Mouse (Mus musculus) testis, adult 2 months (tissue): ENCODE data around the gene Spata25.

Experiments used
- CTCF ChIP-seq: fragments of 200-500 bp; IDR thresholded peaks from 2 replicates; pipeline ENCODE4 v1.5.1; 2012; ENCODE audit warnings: low read depth, mild to moderate bottlenecking, inconsistent platforms, low read length, moderate library complexity; ENCODE audit not compliant: control insufficient read depth, insufficient read depth, insufficient replicate concordance
- POLR2A ChIP-seq: fragments of 200-500 bp; IDR thresholded peaks from 2 replicates; pipeline ENCODE4 v1.6.1; 2012; ENCODE audit warnings: low read depth, mild to moderate bottlenecking, inconsistent platforms, low read length, moderate library complexity; ENCODE audit not compliant: control insufficient read depth

- TF ChIP-seq CTCF (no peak), POLR2A (no peak)
Observed at GRCm38 (mm10) chr2:164859640-164860432, 31.5 kb upstream of the Spata25 start.
